Mouse (Mus musculus): ENCODE results near the gene Ndufa8. TPM values are rescaled to one million over a fixed set of nuclear protein-coding genes. Genes with fewer than 3 reads are reported as not detected.

The Ndufa8 gene
- 86.4 and 92.4 TPM in 2 replicates for polyA plus RNA-seq (2012; ENCODE audit: insufficient read depth, insufficient read length, missing spikeins)

GRCm38 (mm10) chr2:36048748-36049566 lies at the start of gene Ndufa8, which contains the start of gene Morn5:
TSS of gene Ndufa8 (minus strand) at chr2:36049406.
TSS of gene Morn5 (plus strand) at chr2:36049458.
- Histone ChIP-seq H3K4me1 (ENCODE audit: control insufficient read depth, insufficient read depth, low read length) (peaks cover 15% of the 10 kb centered on the region), H3K27ac (ENCODE audit: insufficient read depth, low read depth, low read length) (peak within 1 kb of the TSS; percentile 13; the same call in 1 of the 2 replicates), H3K4me3 (ENCODE audit: insufficient read depth, low read length) (peak within 1 kb of the TSS; percentile 97)
- TF ChIP-seq POLR2A (IDR thresholded peaks at IDR 0.05; ENCODE audit: borderline replicate concordance, low read depth, low read length), result 0 out of 2 replicates have a peak, but pooled peaks have one; percentile 12
- TF ChIP-seq CTCF (IDR thresholded peaks at IDR 0.05; ENCODE audit: low read depth, low read length), result no peak

GRCm38 (mm10) chr2:36098021-36098420 lies 48.8 kb upstream of the Ndufa8 start:
- TF ChIP-seq POLR2A (IDR thresholded peaks at IDR 0.05; ENCODE audit: borderline replicate concordance, low read depth, low read length) (no peak), CTCF (IDR thresholded peaks at IDR 0.05; ENCODE audit: low read depth, low read length) (no peak)
- H3K4me3 ChIP-seq (ENCODE audit: insufficient read depth, low read length), result no peak overlapping the region
- H3K27ac ChIP-seq (ENCODE audit: insufficient read depth, low read depth, low read length), result no peak overlapping the region
- H3K4me1 ChIP-seq (ENCODE audit: control insufficient read depth, insufficient read depth, low read length), result no peaks in the 10 kb centered on the region

GRCm38 (mm10) chr2:36097129-36097815 lies 48.1 kb upstream of the Ndufa8 start:
- no peak for TF ChIP-seq CTCF (IDR thresholded peaks at IDR 0.05; ENCODE audit: low read depth, low read length)
- TF ChIP-seq POLR2A (IDR thresholded peaks at IDR 0.05; ENCODE audit: borderline replicate concordance, low read depth, low read length), result no peak
- no peaks in the 10 kb centered on the region for H3K4me1 ChIP-seq (ENCODE audit: control insufficient read depth, insufficient read depth, low read length)
- H3K27ac ChIP-seq (ENCODE audit: insufficient read depth, low read depth, low read length), result no peak overlapping the region
- no peak overlapping the region for H3K4me3 ChIP-seq (ENCODE audit: insufficient read depth, low read length)

- Histone ChIP-seq H3K4me1 (ENCODE audit: control insufficient read depth, insufficient read depth, low read length) (0 out of 2 replicates have a peak, but pooled peaks cover 4% of the 10 kb centered on the region), H3K27ac (ENCODE audit: insufficient read depth, low read depth, low read length) (no peak overlapping the region), H3K4me3 (ENCODE audit: insufficient read depth, low read length) (no peak overlapping the region)
- no peak for TF ChIP-seq CTCF (IDR thresholded peaks at IDR 0.05; ENCODE audit: low read depth, low read length)
- no peak for TF ChIP-seq POLR2A (IDR thresholded peaks at IDR 0.05; ENCODE audit: borderline replicate concordance, low read depth, low read length)
Measured at GRCm38 (mm10) chr2:36093914-36094475, 44.8 kb upstream of the Ndufa8 start.

- H3K4me1 ChIP-seq (ENCODE audit: control insufficient read depth, insufficient read depth, low read length), result 0 out of 2 replicates have a peak, but pooled peaks cover 4% of the 10 kb centered on the region
- no peak overlapping the region for H3K4me3 ChIP-seq (ENCODE audit: insufficient read depth, low read length)
- no peak for TF ChIP-seq CTCF (IDR thresholded peaks at IDR 0.05; ENCODE audit: low read depth, low read length)
- no peak for TF ChIP-seq POLR2A (IDR thresholded peaks at IDR 0.05; ENCODE audit: borderline replicate concordance, low read depth, low read length)
- H3K27ac ChIP-seq (ENCODE audit: insufficient read depth, low read depth, low read length), result no peak overlapping the region
Measured at GRCm38 (mm10) chr2:36093301-36093700, 44.1 kb upstream of the Ndufa8 start.

- H3K27ac ChIP-seq (ENCODE audit: insufficient read depth, low read depth, low read length), result no peak overlapping the region
- 0 out of 2 replicates have a peak, but pooled peaks cover 4% of the 10 kb centered on the region for H3K4me1 ChIP-seq (ENCODE audit: control insufficient read depth, insufficient read depth, low read length)
- H3K4me3 ChIP-seq (ENCODE audit: insufficient read depth, low read length), result no peak overlapping the region
- no peak for TF ChIP-seq POLR2A (IDR thresholded peaks at IDR 0.05; ENCODE audit: borderline replicate concordance, low read depth, low read length)
- TF ChIP-seq CTCF (IDR thresholded peaks at IDR 0.05; ENCODE audit: low read depth, low read length), result no peak
Measured at GRCm38 (mm10) chr2:36092748-36093147, 43.5 kb upstream of the Ndufa8 start.

GRCm38 (mm10) chr2:36090853-36091741 lies 41.9 kb upstream of the Ndufa8 start:
- TF ChIP-seq CTCF (IDR thresholded peaks at IDR 0.05; ENCODE audit: low read depth, low read length) (no peak), POLR2A (IDR thresholded peaks at IDR 0.05; ENCODE audit: borderline replicate concordance, low read depth, low read length) (no peak)
- H3K27ac ChIP-seq (ENCODE audit: insufficient read depth, low read depth, low read length), result no peak overlapping the region
- 0 out of 2 replicates have a peak, but pooled peaks cover 4% of the 10 kb centered on the region for H3K4me1 ChIP-seq (ENCODE audit: control insufficient read depth, insufficient read depth, low read length)
- peak overlapping the region; percentile 56 for H3K4me3 ChIP-seq (ENCODE audit: insufficient read depth, low read length)

GRCm38 (mm10) chr2:36089190-36089589 lies 40.0 kb upstream of the Ndufa8 start:
- Histone ChIP-seq H3K4me3 (ENCODE audit: insufficient read depth, low read length) (no peak overlapping the region), H3K4me1 (ENCODE audit: control insufficient read depth, insufficient read depth, low read length) (0 out of 2 replicates have a peak, but pooled peaks cover 4% of the 10 kb centered on the region), H3K27ac (ENCODE audit: insufficient read depth, low read depth, low read length) (no peak overlapping the region)
- no peak for TF ChIP-seq CTCF (IDR thresholded peaks at IDR 0.05; ENCODE audit: low read depth, low read length)

- H3K27ac ChIP-seq (ENCODE audit: insufficient read depth, low read depth, low read length), result no peak overlapping the region
- no peak for TF ChIP-seq CTCF (IDR thresholded peaks at IDR 0.05; ENCODE audit: low read depth, low read length)
- no peak for TF ChIP-seq POLR2A (IDR thresholded peaks at IDR 0.05; ENCODE audit: borderline replicate concordance, low read depth, low read length)
- no peak overlapping the region for H3K4me3 ChIP-seq (ENCODE audit: insufficient read depth, low read length)
- H3K4me1 ChIP-seq (ENCODE audit: control insufficient read depth, insufficient read depth, low read length), result no peaks in the 10 kb centered on the region
Measured at GRCm38 (mm10) chr2:36085041-36085440, 35.8 kb upstream of the Ndufa8 start.
